Mouse (Mus musculus) layer of hippocampus, postnatal 14 days (tissue): ENCODE measurements around the gene Frem1. TPM values are rescaled to one million over a fixed set of nuclear protein-coding genes. Genes with fewer than 3 reads are reported as not detected.

Experiments
- total RNA-seq, 2 experiments: library from RNA; stranded (reverse); gene quantifications; 2 replicates each; pipeline ENCODE4 v1.2.3; 2021

Gene Frem1
- total RNA-seq, 2 experiments from 2014 or later, result 4.5 to 5.9 TPM

Other genes starting within 250 kb of the Frem1 start
- gene Zdhhc21, start 192.4 kb downstream of the Frem1 start, total RNA-seq, result 10 to 100 TPM; 43.7 to 46.7 TPM
- gene Cer1, start 167.2 kb downstream of the Frem1 start, total RNA-seq, result not detected